Mouse (Mus musculus) lung, postnatal 0 days (tissue): Measurements from ENCODE around the gene Tenm3.

Source experiments
- CTCF ChIP-seq: IDR thresholded peaks from 2 replicates; pipeline ENCODE4 v1.5.1; 2016; ENCODE audit warnings: antibody characterized with exemption, mild to moderate bottlenecking
- EP300 ChIP-seq: IDR thresholded peaks from 2 replicates; pipeline ENCODE4 v1.6.1; 2016; ENCODE audit warnings: antibody characterized with exemption, mild to moderate bottlenecking, control low read depth

GRCm38 (mm10) chr8:48775531-48776037 lies 68.2 kb downstream of the Tenm3 start:
- TF ChIP-seq EP300, result no peak
- TF ChIP-seq CTCF, result no peak
